Mouse (Mus musculus) ES-Bruce4 (cell line): ENCODE measurements around the gene Abtb1.

ENCODE experiments used
- CTCF ChIP-seq: IDR thresholded peaks from one replicate; pipeline ENCODE4 v1.8.1; 2011; ENCODE audit warnings: low read depth, low read length
- EP300 ChIP-seq: IDR thresholded peaks from 2 replicates; pipeline ENCODE4 v1.6.1; 2011; ENCODE audit warnings: low read depth, low read length; ENCODE audit not compliant: insufficient read depth
- POLR2A ChIP-seq: IDR thresholded peaks from one replicate; pipeline ENCODE4 v1.8.1; 2011; ENCODE audit warnings: low read length; ENCODE audit not compliant: insufficient read depth

DNA sequence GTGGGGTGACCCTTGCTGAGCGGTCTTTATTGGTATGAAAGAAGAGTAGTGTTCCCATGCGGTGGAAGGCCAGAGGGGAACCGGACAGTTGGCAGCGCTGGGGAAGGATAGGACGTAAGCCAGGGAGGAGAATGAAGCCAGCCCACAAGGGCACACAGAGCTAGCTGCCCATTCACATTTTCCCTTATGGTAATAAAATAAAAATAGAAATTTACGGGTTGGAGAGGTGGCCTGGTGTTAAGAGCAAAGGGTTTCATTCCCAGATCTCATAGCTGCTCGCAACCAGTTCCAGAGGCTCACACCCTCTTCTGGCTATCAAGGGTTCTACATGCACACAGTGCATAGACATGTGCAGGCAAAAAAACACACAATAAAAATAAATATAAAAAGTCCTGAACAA, 8.2 kb upstream of the Abtb1 start:
- no peak for TF ChIP-seq CTCF
- TF ChIP-seq POLR2A = no peak
- no peak for TF ChIP-seq EP300
